Mouse (Mus musculus): ENCODE measurements around the gene Olig1.
"Not testable (repeated sequence)": the region's sequence is repeated elsewhere in the genome, so short reads cannot be mapped to it uniquely, and the experiment has no call there.

DNA sequence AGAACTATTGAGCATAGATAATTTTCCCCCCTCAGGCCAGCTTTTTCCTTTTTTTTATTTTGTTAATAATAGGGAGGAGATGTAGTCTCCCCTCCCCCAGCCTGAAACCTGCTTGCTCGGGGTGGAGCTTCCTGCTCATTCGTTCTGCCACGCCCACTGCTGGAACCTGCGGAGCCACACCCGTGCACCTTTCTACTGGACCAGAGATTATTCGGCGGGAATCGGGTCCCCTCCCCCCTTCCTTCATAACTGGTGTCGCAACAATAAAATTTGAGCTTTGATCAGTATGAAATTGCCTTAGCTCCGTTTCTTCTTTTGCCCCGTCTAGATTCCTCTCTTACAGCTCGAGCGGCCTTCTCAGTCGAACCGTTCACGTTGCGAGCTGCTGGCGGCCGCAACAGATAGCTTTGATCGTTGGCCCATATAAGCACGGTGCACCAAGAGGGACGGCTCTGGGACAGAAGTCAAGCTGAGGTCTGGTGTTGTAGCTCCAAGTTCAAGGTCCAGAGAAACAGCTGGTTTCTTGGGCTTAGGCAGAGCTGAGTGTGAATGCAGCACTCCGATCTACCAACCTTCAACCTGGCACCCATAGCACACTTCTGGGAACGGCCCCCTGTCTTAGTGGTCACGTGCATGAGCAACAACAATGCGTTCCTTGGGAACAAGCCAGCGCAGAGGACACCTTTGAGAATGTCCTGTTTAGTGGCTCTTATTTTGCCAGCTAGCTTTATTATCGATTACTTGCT is 14.0 kb upstream of the Olig1 start:
- not testable (repeated sequence) for TF ChIP-seq CTCF (IDR thresholded peaks at IDR 0.05; ENCODE audit: low read depth, low read length); POLR2A (IDR thresholded peaks at IDR 0.05; ENCODE audit: borderline replicate concordance, low read depth, low read length)
